Comparison of ENCODE assay signal across 18 mouse cellular contexts in genomic region chr3:152225906-152226305, GRCm38 (mm10).
"Had no signal": no experiment of that assay in that cellular context is flagged by ENCODE, and none has a peak within 500 bp of the region (broad histone marks: within the 10 kb centered on the region; RNA-seq: fewer than 3 reads in every experiment).

No protein-coding gene starts in this region.

- H3K9me3 ChIP-seq: midbrain, embryonic 10.5 days; midbrain, embryonic 12.5 days; neural tube, embryonic 13.5 days; neural tube, embryonic 15.5 days had no signal

- H3K27ac ChIP-seq: midbrain, embryonic 10.5 days; midbrain, embryonic 12.5 days; neural tube, embryonic 13.5 days; neural tube, embryonic 15.5 days had no signal

- H3K27me3 ChIP-seq: midbrain, embryonic 12.5 days; neural tube, embryonic 13.5 days; neural tube, embryonic 15.5 days had no signal

- H3K4me2 ChIP-seq: lung, embryonic 14.5 days; midbrain, embryonic 12.5 days; neural tube, embryonic 13.5 days; neural tube, embryonic 15.5 days had no signal

- DNase-seq: lung, embryonic 14.5 days; lung, postnatal 10 days; lung, postnatal 4 days; midbrain, embryonic 14.5 days; retina, postnatal 1 day; right cerebral cortex, adult 18-20 months; right cerebral cortex, postnatal 25 days; right cerebral cortex, postnatal 4 days; spleen, adult 18-20 months; thymus, adult 18-20 months; thymus, postnatal 14 days; thymus, postnatal 36 days had no signal

- H3K4me3 ChIP-seq: midbrain, embryonic 10.5 days; midbrain, embryonic 12.5 days; myocyte; neural tube, embryonic 13.5 days; neural tube, embryonic 15.5 days had no signal

- H3K4me1 ChIP-seq: midbrain, embryonic 10.5 days; midbrain, embryonic 12.5 days; neural tube, embryonic 13.5 days; neural tube, embryonic 15.5 days had no signal

- H3K9ac ChIP-seq: lung, embryonic 14.5 days; midbrain, embryonic 12.5 days; neural tube, embryonic 13.5 days; neural tube, embryonic 15.5 days had no signal

- ATAC-seq: midbrain, embryonic 16.5 days had no signal
